Mouse (Mus musculus) kidney, postnatal 4 days (tissue): ENCODE data around the gene Gm6803.
"Not testable (repeated sequence)": the region's sequence is repeated elsewhere in the genome, so short reads cannot be mapped to it uniquely, and the experiment has no call there.

ENCODE experiments used
- DNase-seq, 2 experiments: peaks; one replicate each; pipeline ENCODE4 v3.0.0; 2021; ENCODE audit warnings: mixed read lengths in 2 of 2

The Gm6803 gene

DNA sequence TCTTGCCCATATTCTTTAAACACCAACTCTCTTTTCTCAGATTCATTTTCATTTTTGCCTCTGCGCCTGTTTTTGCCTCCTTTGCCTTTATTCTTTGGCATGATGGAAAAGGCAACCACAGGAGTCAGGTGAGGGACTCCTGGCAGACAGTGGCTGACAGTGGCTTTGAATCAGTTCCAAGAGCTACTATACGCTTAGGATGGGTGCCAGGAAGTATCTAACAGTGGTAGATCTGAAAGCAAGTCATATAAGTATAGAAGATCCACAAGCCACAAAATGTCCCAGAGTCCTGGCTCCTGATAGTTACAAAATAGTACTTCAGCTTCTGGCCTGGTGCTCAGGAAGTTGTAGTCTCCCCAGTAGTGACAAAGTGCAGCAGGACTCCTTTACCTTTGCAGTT, at the start of gene Gm6803:
TSS of gene Gm6803 (minus strand) at position 101 of the 400 bp plus-strand sequence.
- DNase-seq: not testable (repeated sequence)

DNA sequence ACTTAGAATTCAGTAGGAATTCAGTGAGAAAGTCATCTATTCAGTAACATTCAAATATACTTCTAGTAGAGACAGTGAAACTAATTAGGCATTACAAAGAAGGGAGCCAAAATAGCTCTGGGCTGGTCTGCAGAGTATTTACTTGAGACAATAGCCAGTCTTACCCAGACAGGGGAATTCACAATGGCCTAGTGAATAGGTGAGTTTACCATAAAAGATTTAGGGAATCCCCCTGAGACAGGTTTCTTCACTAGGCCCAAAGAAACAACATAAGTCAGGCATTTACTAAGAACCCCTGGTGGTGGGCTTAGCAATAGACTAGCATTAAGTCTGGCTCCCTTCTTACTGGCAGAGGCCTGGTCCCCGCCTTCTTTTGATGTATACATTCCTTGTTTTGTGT, 26.7 kb upstream of the Gm6803 start:
- not testable (repeated sequence) for DNase-seq

DNA sequence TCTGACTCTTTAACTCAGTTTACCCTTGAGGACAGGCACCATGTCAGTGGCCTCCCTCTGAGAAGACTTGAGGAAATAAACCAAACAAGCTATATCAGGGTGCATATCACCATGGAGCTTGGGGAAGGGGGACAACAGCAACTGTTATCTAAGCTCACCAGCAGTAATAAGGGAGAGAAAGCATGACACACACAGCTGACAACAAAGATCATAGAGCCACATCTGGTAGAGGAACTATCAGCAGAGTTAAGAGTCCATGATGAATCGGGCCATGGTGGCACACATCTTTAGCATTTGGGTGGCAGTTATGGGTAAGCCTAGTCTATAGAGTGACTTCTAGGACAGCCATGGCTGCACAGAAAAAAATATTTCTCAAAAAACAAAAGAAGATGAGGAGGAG, 21.1 kb upstream of the Gm6803 start:
- not testable (repeated sequence) for DNase-seq

DNA sequence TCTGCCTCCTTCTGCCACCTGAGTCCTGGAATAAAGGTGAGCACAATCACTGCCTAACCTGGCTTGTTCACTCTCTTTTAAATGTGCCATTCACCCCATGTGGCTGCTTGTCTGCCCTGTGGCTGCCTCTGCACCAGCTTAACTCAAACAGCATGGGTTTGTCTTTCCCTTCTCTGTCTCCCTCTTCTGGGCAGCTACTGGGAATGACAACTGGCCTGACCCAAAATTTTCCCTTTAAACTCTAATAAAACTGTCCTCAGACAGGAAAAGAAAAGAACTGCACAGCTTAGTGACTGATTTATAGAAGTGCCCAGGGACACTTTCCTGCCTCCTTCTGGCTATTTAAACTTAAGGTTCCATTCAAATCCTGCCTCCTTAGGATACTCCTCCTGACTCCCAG, 20.5 kb upstream of the Gm6803 start:
- DNase-seq: peak in 1 of 2 experiments; percentile 7

DNA sequence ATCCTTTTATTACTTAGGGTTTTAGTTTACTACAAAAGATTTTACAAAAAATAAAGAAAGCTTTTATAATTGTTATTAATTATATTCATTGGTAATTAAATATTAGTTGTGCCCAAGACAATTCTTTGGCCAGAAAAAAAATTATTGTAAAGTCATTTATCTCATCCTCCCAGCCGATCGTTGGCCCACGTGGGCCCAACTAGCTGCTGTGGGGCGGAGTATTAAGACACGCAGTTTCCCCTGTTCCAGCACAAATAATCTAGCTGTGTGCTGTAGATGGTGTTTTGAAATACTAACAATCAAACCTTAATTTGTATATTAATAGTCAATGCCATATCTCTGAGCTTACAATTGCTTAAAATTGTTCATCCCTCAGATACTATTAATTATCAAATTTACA, 13.7 kb upstream of the Gm6803 start:
- DNase-seq: not testable (repeated sequence)

DNA sequence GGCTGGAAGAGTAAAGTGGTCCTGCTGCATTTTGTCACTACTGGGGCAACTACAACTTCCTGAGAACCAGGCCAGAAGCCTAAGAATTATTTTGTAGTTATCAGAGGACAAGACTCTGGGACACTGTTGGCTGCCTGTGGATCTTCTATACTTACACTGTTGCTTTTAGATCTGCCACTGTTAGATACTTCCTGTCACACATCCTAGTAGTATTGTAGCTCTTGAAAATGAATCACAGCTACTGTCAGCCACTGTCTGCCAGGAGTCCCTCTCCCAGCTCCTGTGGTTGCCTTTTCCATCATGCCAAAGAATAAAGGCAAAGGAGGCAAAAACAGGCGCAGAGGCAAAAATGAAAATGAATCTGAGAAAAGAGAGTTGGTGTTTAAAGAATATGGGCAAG, 8.1 kb upstream of the Gm6803 start, which contains the start of gene Gm2056:
TSS of gene Gm2056 (plus strand) at position 301 of the 400 bp plus-strand sequence.
- DNase-seq: not testable (repeated sequence)

DNA sequence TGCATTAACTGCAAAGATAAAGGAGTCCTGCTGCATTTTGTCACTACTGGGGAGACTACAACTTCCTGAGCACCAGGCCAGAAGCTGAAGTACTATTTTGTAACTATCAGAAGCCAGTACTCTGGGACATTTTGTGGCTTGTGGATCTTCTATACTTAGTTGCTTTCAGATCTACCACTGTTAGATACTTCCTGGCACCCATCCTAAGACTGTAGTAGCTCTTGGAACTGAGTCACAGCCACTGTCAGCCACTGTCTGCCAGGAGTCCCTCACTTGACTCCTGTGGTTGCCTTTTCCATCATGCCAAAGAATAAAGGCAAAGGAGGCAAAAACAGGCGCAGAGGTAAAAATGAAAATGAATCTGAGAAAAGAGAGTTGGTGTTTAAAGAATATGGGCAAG, 7.0 kb downstream of the Gm6803 start, which contains the start of gene Gm2075:
TSS of gene Gm2075 (plus strand) at position 301 of the 400 bp plus-strand sequence.
- DNase-seq: not testable (repeated sequence)

DNA sequence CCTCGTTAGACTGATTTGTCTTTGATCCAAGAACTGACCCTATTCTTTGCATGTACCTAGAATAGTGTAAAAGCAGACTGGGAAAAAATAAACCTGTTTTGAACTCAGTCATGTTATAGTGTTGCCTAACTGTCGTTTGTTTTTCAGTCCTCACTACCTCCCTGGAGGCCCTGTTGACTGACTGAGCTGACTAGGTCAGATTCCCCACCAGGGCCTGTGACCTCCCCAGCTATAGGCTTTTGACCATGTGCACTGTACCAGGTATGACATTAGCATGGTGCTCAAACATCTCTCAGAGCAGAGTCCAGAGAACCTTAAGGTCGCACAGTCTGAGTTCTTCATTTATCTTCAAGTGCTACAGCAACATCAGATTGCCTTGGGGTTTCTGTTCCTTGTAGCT, 14.5 kb downstream of the Gm6803 start:
- not testable (repeated sequence) for DNase-seq

DNA sequence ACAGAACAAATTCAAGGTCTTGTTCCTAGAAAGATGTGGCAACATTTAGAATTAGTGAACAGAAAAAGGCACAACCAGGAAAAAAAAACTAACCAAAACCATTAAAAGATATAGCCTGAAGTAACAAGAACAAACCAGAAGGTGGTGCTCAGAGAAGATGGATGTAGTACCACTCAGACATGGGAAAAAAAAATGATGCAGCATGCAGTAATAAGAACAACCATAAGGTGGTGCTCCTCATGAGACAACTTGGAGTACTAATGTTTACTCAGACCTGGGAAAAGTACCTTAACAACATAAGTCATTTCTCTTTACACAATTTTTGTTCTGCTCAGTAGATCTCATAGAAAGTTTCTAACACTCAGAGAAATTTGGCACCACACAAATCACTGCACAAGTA, 34.6 kb downstream of the Gm6803 start:
- DNase-seq: not testable (repeated sequence)
